Mouse (Mus musculus) hindbrain, postnatal 0 days (tissue): ENCODE measurements around the gene Ccdc38. TPM values are rescaled to one million over a fixed set of nuclear protein-coding genes. Genes with fewer than 3 reads are reported as not detected.

Experiments used
- ATAC-seq: fragments of 200-750 bp; cut with Nextera tagmentation; 2 replicates; pipeline ENCODE4 v1.8.0; 2017; ENCODE audit warnings: mild to moderate bottlenecking, moderate TSS enrichment, moderate library complexity
- DNase-seq: peaks from one replicate; pipeline ENCODE4 v3.0.0-alpha.2; 2015; ENCODE audit warnings: low spot score
- H3K27ac ChIP-seq: fragments of 300-500 bp; sonication (generic); 2 replicates; pipeline ENCODE4 v1.5.1; 2014; ENCODE audit warnings: mild to moderate bottlenecking
- H3K27me3 ChIP-seq: fragments of 300-500 bp; sonication (generic); 2 replicates; pipeline ENCODE4 v1.6.1; 2014; ENCODE audit warnings: low read length, mixed read lengths; ENCODE audit not compliant: insufficient read depth
- H3K36me3 ChIP-seq: fragments of 300-500 bp; sonication (generic); 2 replicates; pipeline ENCODE4 v1.6.1; 2014; ENCODE audit warnings: low read length, mixed read lengths; ENCODE audit not compliant: insufficient read depth
- H3K4me1 ChIP-seq: fragments of 300-500 bp; sonication (generic); 2 replicates; pipeline ENCODE4 v1.6.1; 2014; ENCODE audit warnings: antibody characterized with exemption, low read length, mixed read lengths; ENCODE audit not compliant: insufficient read depth
- H3K4me2 ChIP-seq: fragments of 300-500 bp; sonication (generic); 2 replicates; pipeline ENCODE4 v1.6.1; 2014; ENCODE audit warnings: low read depth, mild to moderate bottlenecking, low read length, moderate library complexity, mixed read lengths
- H3K4me3 ChIP-seq: fragments of 300-500 bp; sonication (generic); 2 replicates; pipeline ENCODE4 v1.5.1; 2014; ENCODE audit warnings: low read length
- H3K9ac ChIP-seq: fragments of 300-500 bp; sonication (generic); replicated peaks from 2 replicates; pipeline ENCODE4 v1.6.1; 2014; ENCODE audit warnings: mild to moderate bottlenecking, low read length, moderate library complexity, mixed read lengths
- H3K9me3 ChIP-seq: fragments of 300-500 bp; sonication (generic); 2 replicates; pipeline ENCODE4 v1.6.1; 2016; ENCODE audit warnings: low read length, mixed read lengths
- CTCF ChIP-seq: IDR thresholded peaks from 2 replicates; pipeline ENCODE4 v1.5.1; 2016; ENCODE audit warnings: antibody characterized with exemption, control low read depth, low read depth
- WGBS: fragments of 180-500 bp; shearing (Covaris S2); extraction: QIAGEN DNeasy Blood & Tissue Kit; methylation state at CpG from one replicate; pipeline ENCODE4 v1.1.7; 2014; 5-methylcytosine and 5-hydroxymethylcytosine counted together
- polyA plus RNA-seq: library from polyadenylated mRNA; unstranded; fragments of >200 nt; fragmentation: Nextera tagmentation; extraction: Ambion mirVana; gene quantifications from 2 replicates; pipeline ENCODE4 v1.2.1, GENCODE M21; 2015
- total RNA-seq: library from RNA; depleted of rRNA; stranded (reverse); fragments of >200 nt; gene quantifications from 2 replicates; pipeline ENCODE4 v1.2.3, GENCODE M21; 2014

Gene Ccdc38
- total and polyA plus RNA-seq, 2 experiments from 2014 or later: 0.41 TPM; not detected in 1

DNA sequence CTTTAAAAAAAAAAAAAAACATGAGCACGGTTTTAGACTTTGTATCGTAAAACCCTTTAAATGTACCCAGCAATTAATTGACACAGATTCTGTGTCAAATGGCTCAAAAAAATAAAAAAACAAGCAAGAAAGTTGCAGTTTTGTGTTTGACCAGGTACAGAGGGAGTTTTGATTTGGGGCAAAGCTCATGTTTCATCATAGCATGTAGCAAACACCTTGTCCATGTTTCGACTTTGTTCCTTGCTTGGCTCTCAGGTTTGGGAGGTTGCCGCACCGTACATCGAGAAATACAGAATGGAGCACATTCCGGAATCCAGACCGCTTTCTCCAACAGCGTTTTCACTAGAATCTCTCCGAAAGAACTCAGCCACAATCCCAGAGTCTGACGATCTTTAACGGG lies 24.5 kb upstream of the Ccdc38 start:
- H3K4me3 ChIP-seq: no peak overlapping the region
- no peak overlapping the region for H3K27ac ChIP-seq
- no peak for ATAC-seq
- no peak for DNase-seq
- H3K4me1 ChIP-seq: no peaks in the 10 kb centered on the region
- no peak overlapping the region for H3K4me2 ChIP-seq
- 88% methylated on average over 12 of the region's 12 CpGs for WGBS
- no peaks in the 10 kb centered on the region for H3K9me3 ChIP-seq
- H3K36me3 ChIP-seq: no peaks in the 10 kb centered on the region
- no peaks in the 10 kb centered on the region for H3K27me3 ChIP-seq
- H3K9ac ChIP-seq: no peak overlapping the region
- no peak for TF ChIP-seq CTCF

DNA sequence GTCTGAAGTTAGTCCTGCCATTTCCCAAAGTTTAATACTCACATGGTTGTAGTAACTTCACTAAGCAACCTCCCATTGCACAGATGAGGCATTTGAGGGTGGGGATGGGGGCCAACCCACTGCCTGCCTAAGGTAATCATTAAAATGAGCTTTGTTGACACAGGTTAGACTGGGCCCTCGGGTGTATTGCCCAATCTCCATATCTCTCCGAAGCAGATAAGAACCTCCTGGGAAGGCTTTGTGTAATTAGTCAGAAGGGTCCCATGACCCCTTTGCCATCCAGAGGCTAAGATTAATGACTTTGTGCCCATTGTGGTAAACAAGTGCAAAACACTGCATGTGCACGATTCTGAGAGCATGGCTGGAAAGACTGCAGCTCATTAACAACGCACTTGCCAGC lies 22.7 kb upstream of the Ccdc38 start:
- DNase-seq (no peak), ATAC-seq (no peak)
- H3K36me3 ChIP-seq: no peaks in the 10 kb centered on the region
- H3K9me3 ChIP-seq: no peaks in the 10 kb centered on the region
- no peak overlapping the region for H3K9ac ChIP-seq
- no peaks in the 10 kb centered on the region for H3K27me3 ChIP-seq
- TF ChIP-seq CTCF: no peak
- no peak overlapping the region for H3K27ac ChIP-seq
- no peaks in the 10 kb centered on the region for H3K4me1 ChIP-seq
- no peak overlapping the region for H3K4me3 ChIP-seq
- 47% methylated on average over 4 of the region's 4 CpGs for WGBS
- H3K4me2 ChIP-seq: no peak overlapping the region

- Histone ChIP-seq H3K4me1 (no peaks in the 10 kb centered on the region), H3K4me3 (no peak overlapping the region), H3K9ac (no peak overlapping the region), H3K27ac (no peak overlapping the region), H3K4me2 (no peak overlapping the region), H3K36me3 (no peaks in the 10 kb centered on the region), H3K27me3 (no peaks in the 10 kb centered on the region), H3K9me3 (no peaks in the 10 kb centered on the region)
- ATAC-seq (no peak), DNase-seq (no peak)
- no peak for TF ChIP-seq CTCF
- 87% methylated on average over 4 of the region's 4 CpGs for WGBS
Measured at GRCm38 (mm10) chr10:93518186-93518585, 22.2 kb upstream of the Ccdc38 start.

GRCm38 (mm10) chr10:93518620-93519019 lies 21.8 kb upstream of the Ccdc38 start:
- Histone ChIP-seq H3K27ac (no peak overlapping the region), H3K4me3 (no peak overlapping the region), H3K4me2 (no peak overlapping the region), H3K9ac (no peak overlapping the region), H3K36me3 (no peaks in the 10 kb centered on the region), H3K9me3 (no peaks in the 10 kb centered on the region), H3K4me1 (no peaks in the 10 kb centered on the region), H3K27me3 (no peaks in the 10 kb centered on the region)
- no peak for DNase-seq
- no peak for TF ChIP-seq CTCF
- 89% methylated on average over 2 of the region's 2 CpGs for WGBS
- no peak for ATAC-seq

GRCm38 (mm10) chr10:93519159-93519558 lies 21.3 kb upstream of the Ccdc38 start:
- H3K9me3 ChIP-seq: no peaks in the 10 kb centered on the region
- H3K4me3 ChIP-seq: no peak overlapping the region
- no peak overlapping the region for H3K27ac ChIP-seq
- no peaks in the 10 kb centered on the region for H3K4me1 ChIP-seq
- H3K9ac ChIP-seq: no peak overlapping the region
- DNase-seq: no peak
- 93% methylated on average over 8 of the region's 8 CpGs for WGBS
- no peaks in the 10 kb centered on the region for H3K27me3 ChIP-seq
- H3K4me2 ChIP-seq: no peak overlapping the region
- no peak for ATAC-seq
- H3K36me3 ChIP-seq: no peaks in the 10 kb centered on the region
- TF ChIP-seq CTCF: no peak

GRCm38 (mm10) chr10:93519756-93520155 lies 20.7 kb upstream of the Ccdc38 start:
- ATAC-seq (no peak), DNase-seq (no peak)
- no peak overlapping the region for H3K9ac ChIP-seq
- no peak for TF ChIP-seq CTCF
- H3K4me2 ChIP-seq: no peak overlapping the region
- no peaks in the 10 kb centered on the region for H3K36me3 ChIP-seq
- no peaks in the 10 kb centered on the region for H3K9me3 ChIP-seq
- no peak overlapping the region for H3K27ac ChIP-seq
- H3K4me1 ChIP-seq: no peaks in the 10 kb centered on the region
- no peak overlapping the region for H3K4me3 ChIP-seq
- WGBS: 78% methylated on average over 5 of the region's 5 CpGs
- H3K27me3 ChIP-seq: no peaks in the 10 kb centered on the region

GRCm38 (mm10) chr10:93520994-93521393 lies 19.4 kb upstream of the Ccdc38 start:
- no peak for TF ChIP-seq CTCF
- Histone ChIP-seq H3K4me2 (no peak overlapping the region), H3K4me3 (no peak overlapping the region), H3K27me3 (no peaks in the 10 kb centered on the region), H3K9me3 (no peaks in the 10 kb centered on the region), H3K36me3 (no peaks in the 10 kb centered on the region), H3K4me1 (no peaks in the 10 kb centered on the region), H3K27ac (no peak overlapping the region), H3K9ac (no peak overlapping the region)
- DNase-seq: no peak
- ATAC-seq: no peak
- WGBS: 42% methylated on average over 4 of the region's 4 CpGs

DNA sequence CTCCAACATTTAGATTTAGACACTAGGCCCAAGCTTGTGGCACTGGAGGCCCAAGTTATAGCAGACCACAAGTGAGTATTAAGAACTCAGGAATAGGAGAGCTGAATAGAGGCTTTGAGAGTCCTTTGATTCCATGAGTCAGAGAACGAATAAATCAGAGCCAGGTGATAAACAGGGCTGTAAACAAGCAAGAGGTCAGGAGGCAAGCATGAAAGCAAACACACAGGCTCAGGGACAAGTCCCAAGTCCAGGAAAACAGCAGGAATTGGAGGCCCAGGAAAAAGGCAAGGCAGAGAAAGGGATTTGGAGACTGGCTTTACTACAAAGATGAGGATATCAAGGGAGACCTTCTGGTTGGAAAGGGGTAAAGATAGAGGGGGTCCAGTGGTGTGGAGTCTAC lies 15.1 kb upstream of the Ccdc38 start:
- Histone ChIP-seq H3K9ac (no peak overlapping the region), H3K4me3 (no peak overlapping the region), H3K9me3 (no peaks in the 10 kb centered on the region), H3K36me3 (no peaks in the 10 kb centered on the region), H3K4me2 (no peak overlapping the region), H3K4me1 (no peaks in the 10 kb centered on the region), H3K27ac (no peak overlapping the region), H3K27me3 (no peaks in the 10 kb centered on the region)
- TF ChIP-seq CTCF: no peak
- DNase-seq: no peak
- no peak for ATAC-seq
- 89% methylated on average over 1 of the region's 1 CpGs for WGBS
